Mouse (Mus musculus) T-cell, adult 66 days (primary cell): ENCODE data around the gene Prpsap2. TPM values are rescaled to one million over a fixed set of nuclear protein-coding genes. Genes with fewer than 3 reads are reported as not detected.

Experiments
- total RNA-seq, 2 experiments: library from RNA; stranded (reverse); gene quantifications; 3 replicates in 1 of 2; 4 replicates in 1 of 2; pipeline ENCODE4 v1.2.4; 2023

Prpsap2 gene
- total RNA-seq, result 10 to 100 TPM; 34.6 to 41.4 TPM

GRCm38 (mm10) chr11:61761584-61762407 lies at the start of gene Prpsap2:
Gene Prpsap2 (minus strand): TSS chr11:61762088.

GRCm38 (mm10) chr11:61720636-61721035 lies 41.3 kb downstream of the Prpsap2 start, which contains the start of gene Slc5a10:
Gene Slc5a10 (minus strand): TSS chr11:61720826.

GRCm38 (mm10) chr11:61683907-61684731 lies 77.8 kb downstream of the Prpsap2 start, which contains the start of gene Fam83g:
Gene Fam83g (plus strand): TSS chr11:61684091.

Other genes starting within 250 kb of the Prpsap2 start
- 1 to 10 TPM; 1.3 to 2.5 TPM for gene Epn2, start 182.4 kb downstream of the Prpsap2 start, total RNA-seq
- gene Grap, start 108.8 kb downstream of the Prpsap2 start, total RNA-seq, result 100 to 1,000 TPM; 166 to 171 TPM
- 1 to 10 TPM in 1 of 2 experiments, under 1 TPM in 1; 0.61 to 2.0 TPM for gene Fam83g, start 78.0 kb downstream of the Prpsap2 start, total RNA-seq
- not detected for gene Slc5a10, start 41.3 kb downstream of the Prpsap2 start, total RNA-seq
- gene Ulk2, start 93.0 kb upstream of the Prpsap2 start, total RNA-seq, result 10 to 100 TPM; 31.0 to 32.1 TPM
- 10 to 100 TPM; 50.8 to 56.8 TPM for gene Akap10, start 168.2 kb upstream of the Prpsap2 start, total RNA-seq
- 1 to 10 TPM; 1.5 to 1.8 TPM for gene Specc1, start 194.7 kb upstream of the Prpsap2 start, total RNA-seq